Mouse (Mus musculus) gastrocnemius, adult 2 months (tissue): ENCODE results near the gene Dcst2. TPM values are rescaled to one million over a fixed set of nuclear protein-coding genes. Genes with fewer than 3 reads are reported as not detected.

ENCODE experiments used
- DNase-seq: peaks from one replicate; pipeline ENCODE4 v3.0.0; 2022
- H3K27ac ChIP-seq: fragments of 200-600 bp; 2 replicates; pipeline ENCODE4 v1.8.1; 2022; ENCODE audit warnings: mild to moderate bottlenecking
- H3K4me3 ChIP-seq: fragments of 200-600 bp; 2 replicates; pipeline ENCODE4 v1.8.1; 2022; ENCODE audit warnings: mild to moderate bottlenecking, moderate library complexity
- CTCF ChIP-seq: fragments of 200-600 bp; IDR thresholded peaks from 2 replicates; pipeline ENCODE4 v1.8.1; 2022; ENCODE audit warnings: antibody characterized with exemption, mild to moderate bottlenecking, moderate library complexity
- intact Hi-C: fragments of 180-260 bp; cut with DNase I; formaldehyde crosslinking; loops from one replicate; pipeline ENCODE4 v1.15.1; 2025
- total RNA-seq, 2 experiments: library from RNA; stranded (reverse); gene quantifications; 2 replicates each; pipeline ENCODE4 v1.2.3; 2021

The Dcst2 gene
- total RNA-seq, 2 experiments from 2014 or later = not detected

- intact Hi-C loops = loop anchor here (2.0 kb wide), 2 partner anchors 14 to 38 kb away; no protein-coding TSS in a partner anchor
- peak; percentile 100 for TF ChIP-seq CTCF
- H3K4me3 ChIP-seq = no peak overlapping the region
- DNase-seq = peak; percentile 83
- H3K27ac ChIP-seq = peak overlapping the region; percentile 43; the same call in 1 of the 2 replicates
Observed at GRCm38 (mm10) chr3:89354816-89355511, 6.8 kb upstream of the Dcst2 start.

DNA sequence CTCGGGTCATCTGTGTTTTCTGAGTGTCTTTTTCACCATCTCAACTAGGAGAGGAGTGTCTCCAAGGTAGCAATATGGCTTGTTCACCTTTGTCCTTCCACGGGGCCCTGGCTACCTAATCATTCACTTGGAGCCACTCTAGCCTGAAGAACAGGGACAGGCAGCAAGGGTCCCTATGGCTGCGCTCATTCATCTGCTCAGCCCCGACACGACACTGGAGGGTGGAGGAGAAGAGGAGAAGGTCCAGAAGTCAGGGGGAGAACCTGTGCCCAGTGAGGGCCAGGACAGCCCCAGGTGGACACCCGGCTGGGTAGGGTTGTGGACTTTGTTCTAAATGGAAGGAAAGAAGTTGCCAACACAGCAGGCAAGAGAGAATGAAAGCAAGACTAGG, 6.3 kb upstream of the Dcst2 start:
- Histone ChIP-seq H3K27ac (peak overlapping the region; percentile 43; the same call in 1 of the 2 replicates), H3K4me3 (no peak overlapping the region)
- no peak for DNase-seq
- no peak for TF ChIP-seq CTCF
- intact Hi-C loops = loop anchor here (2.0 kb wide), 2 partner anchors 15 to 39 kb away; no protein-coding TSS in a partner anchor

GRCm38 (mm10) chr3:89356029-89356428, 5.7 kb upstream of the Dcst2 start:
- no peak overlapping the region for H3K27ac ChIP-seq
- no peak for TF ChIP-seq CTCF
- no peak overlapping the region for H3K4me3 ChIP-seq
- intact Hi-C loops = no loop called here
- DNase-seq = no peak

GRCm38 (mm10) chr3:89359630-89360029, 2.1 kb upstream of the Dcst2 start:
- Histone ChIP-seq H3K4me3 (no peak overlapping the region), H3K27ac (no peak overlapping the region)
- intact Hi-C loops = no loop called here
- no peak for DNase-seq
- no peak for TF ChIP-seq CTCF

- Histone ChIP-seq H3K27ac (no peak overlapping the region), H3K4me3 (no peak overlapping the region)
- no peak for TF ChIP-seq CTCF
- no peak for DNase-seq
- intact Hi-C loops = no loop called here
Observed at GRCm38 (mm10) chr3:89360237-89360636, 1.5 kb upstream of the Dcst2 start.

DNA sequence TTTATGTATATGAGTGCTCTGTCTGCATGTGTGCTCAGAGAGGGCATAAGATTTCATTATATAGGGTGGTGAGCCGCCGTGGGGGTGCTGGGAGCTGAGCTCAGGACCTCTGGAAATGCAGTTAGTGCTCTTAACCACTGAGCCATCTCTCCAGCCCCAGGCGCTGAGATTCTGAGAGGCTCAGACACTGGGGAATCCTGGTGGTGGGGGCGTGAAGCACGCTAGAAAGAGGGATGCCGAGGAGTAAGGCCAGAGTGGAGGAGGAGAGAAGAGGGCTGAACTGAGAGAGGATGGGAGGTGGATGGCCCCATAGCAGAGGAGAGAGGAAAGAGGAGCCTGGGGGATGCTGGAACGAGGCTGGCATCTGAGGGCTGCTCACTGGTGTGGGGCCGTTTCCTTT, 2.9 kb downstream of the Dcst2 start:
- Histone ChIP-seq H3K27ac (no peak overlapping the region), H3K4me3 (no peak overlapping the region)
- intact Hi-C loops = no loop called here
- no peak for TF ChIP-seq CTCF
- no peak for DNase-seq

DNA sequence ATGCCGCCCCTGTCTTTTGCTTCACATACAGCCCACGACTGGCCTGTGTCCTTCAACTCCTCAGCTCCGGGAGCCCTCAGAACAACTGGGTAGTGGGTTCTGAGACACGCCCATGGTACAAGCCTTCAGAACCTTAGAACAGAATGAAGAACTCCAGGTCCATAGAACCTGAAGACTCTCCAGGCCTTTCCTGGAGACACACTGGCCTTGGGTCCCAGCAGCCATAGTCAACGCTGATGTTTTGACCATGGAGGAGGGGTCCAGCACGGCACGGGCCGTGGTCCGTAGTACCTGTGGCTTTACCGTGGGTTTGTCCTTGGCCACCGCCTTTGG, 3.3 kb downstream of the Dcst2 start, which contains the start of gene Dcst1:
Gene Dcst1, minus strand, starts transcription at position 101 of the 333 bp plus-strand sequence.
- TF ChIP-seq CTCF = no peak
- Histone ChIP-seq H3K4me3 (no peak within 1 kb of the TSS), H3K27ac (no peak within 1 kb of the TSS)
- no peak for DNase-seq
- intact Hi-C loops = no loop called here

DNA sequence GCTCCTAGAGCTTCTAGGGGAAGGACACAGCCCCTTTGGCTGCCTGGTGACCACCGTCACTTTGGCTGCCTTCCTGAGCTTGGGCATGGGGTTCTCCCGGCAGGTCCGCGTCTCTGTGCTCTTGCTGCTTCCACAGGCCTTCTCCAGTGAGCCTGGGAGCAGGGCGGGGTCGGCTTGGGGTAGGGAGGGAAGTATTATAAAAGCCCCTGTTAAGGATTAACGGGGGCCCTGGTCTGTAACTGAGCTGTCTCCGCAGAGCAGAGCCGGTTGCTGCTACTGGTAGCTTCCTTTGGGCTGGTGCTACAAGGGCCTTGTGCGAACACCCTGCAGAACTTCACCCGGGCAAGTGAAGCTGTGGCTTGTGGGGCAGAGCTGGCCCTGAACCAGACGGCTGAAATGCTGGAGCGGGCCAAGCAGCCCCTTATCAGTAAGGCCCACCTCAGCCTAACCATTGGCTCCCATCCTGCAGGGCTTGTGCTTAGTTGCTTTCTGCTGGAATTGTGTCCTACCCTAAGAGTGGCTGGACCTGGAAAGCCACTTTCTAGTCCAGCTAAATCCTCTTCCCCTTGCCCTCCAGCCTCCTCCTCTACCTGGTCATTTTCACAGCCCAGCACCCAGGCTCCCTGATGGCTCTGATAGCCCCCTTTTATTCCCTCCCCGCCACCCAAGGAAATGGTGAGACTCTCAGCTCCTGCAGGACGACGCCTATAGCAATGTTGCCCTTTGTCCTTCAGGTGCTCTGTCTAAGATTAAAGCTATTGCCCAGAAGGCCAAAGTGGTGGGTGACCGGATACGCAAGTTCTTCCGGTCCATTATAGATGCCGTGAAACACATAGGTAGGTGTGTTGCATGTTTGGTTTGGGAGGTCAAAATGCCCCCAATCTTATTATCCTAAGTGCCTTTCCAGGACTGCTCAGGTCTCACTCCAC, 4.0 kb downstream of the Dcst2 start:
- no peak for DNase-seq
- intact Hi-C loops = no loop called here
- Histone ChIP-seq H3K4me3 (no peak overlapping the region), H3K27ac (no peak overlapping the region)
- TF ChIP-seq CTCF = no peak

GRCm38 (mm10) chr3:89367338-89367737, 5.6 kb downstream of the Dcst2 start:
- no peak for TF ChIP-seq CTCF
- intact Hi-C loops = no loop called here
- Histone ChIP-seq H3K27ac (no peak overlapping the region), H3K4me3 (no peak overlapping the region)
- DNase-seq = no peak

DNA sequence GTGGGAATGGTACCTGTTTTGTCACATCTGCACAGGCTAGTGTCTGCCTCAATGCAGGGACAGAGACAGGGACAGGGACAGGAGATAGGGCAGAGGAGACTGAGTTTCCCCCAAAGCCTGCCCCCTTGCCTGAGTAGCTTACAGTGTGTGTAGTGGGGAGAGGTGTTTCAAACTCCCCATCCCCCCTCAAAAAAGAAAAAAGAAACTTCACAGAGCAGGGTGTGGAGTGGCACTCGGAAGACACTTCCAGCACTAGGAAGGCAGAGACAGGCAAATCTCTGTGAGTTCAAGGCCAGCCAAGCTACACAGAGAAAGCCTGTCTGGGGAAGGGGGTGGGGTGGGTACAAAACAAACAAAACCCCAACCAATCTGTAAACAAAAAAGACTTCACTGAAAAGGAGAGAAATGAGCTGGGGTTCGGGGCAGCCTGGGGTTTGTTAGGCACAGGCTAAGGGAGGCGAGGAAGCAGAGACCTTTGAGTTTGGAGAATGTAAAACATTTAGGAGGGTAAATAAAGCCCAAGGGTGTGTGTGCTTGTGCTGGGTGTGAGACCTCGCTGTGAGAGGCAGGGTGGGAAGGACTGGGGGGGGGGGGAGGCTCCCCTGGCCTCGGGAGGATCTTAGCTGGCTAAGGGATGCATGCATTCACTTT, 11.9 kb downstream of the Dcst2 start:
- no peak overlapping the region for H3K27ac ChIP-seq
- DNase-seq = no peak
- H3K4me3 ChIP-seq = no peak overlapping the region
- intact Hi-C loops = no loop called here
- TF ChIP-seq CTCF = no peak

GRCm38 (mm10) chr3:89377831-89378230, 16.1 kb downstream of the Dcst2 start:
- DNase-seq = no peak
- H3K4me3 ChIP-seq = peak overlapping the region; percentile 80
- no peak for TF ChIP-seq CTCF
- intact Hi-C loops = loop anchor here (1.0 kb wide), 1 partner anchor 107 kb away; no protein-coding TSS in a partner anchor
- H3K27ac ChIP-seq = peak overlapping the region; percentile 84

DNA sequence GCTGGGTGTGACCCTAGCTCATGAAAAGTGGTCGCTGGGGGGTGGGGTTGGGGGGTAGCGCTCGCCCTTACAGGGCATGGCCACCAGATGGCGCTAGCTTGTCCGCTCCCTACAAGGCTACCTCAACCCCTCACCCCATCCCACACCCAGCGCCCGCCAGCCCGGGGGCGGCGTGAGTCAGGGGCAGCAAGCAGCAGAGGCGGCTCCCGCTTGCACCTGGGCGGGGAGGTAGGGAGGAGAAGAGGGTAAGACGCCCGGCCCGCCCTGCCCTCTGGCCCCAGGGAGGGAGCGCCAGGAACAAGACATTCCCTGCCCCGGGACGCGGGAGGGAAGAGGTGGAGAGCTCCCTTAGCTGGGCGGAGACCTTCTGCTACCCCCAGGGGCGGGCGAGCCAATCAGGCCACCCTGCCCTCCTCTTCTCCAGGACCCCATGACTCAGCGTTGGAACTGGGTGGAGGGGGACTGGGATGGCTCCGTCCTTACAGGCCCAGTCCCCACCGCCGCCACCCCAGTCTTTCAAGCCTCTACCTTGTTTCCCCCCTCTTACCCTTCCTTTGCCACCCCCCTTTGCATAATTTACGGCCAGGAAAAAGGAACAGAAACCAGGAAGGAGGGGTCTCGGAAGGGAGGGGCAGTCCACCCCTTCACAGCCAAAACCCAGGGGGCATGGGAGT, 16.8 kb downstream of the Dcst2 start:
- intact Hi-C loops = loop anchor here (1.0 kb wide), 1 partner anchor 107 kb away; no protein-coding TSS in a partner anchor
- DNase-seq = peak; percentile 88
- Histone ChIP-seq H3K4me3 (peak overlapping the region; percentile 80), H3K27ac (peak overlapping the region; percentile 84)
- peak; percentile 100; the same call in 1 of the 2 replicates for TF ChIP-seq CTCF
